Mouse (Mus musculus) MEL (cell line): ENCODE data around the gene Slc43a1.
A peak's percentile ranks its signal among the peaks of the same experiment; 100 is the strongest.

Source experiments
- CTCF ChIP-seq, 3 experiments: IDR thresholded peaks in 2 of 3; conservative IDR thresholded peaks in 1 of 3; 2 replicates each; pipeline ENCODE4 v1.5.1; 2011 to 2012; ENCODE audit warnings: low read length in 3 of 3, low read depth in 2 of 3, mild to moderate bottlenecking in 2 of 3, improper control_type of control experiment in 1 of 3, inconsistent platforms in 1 of 3, mixed read lengths in 1 of 3, moderate library complexity in 1 of 3; ENCODE audit not compliant: control insufficient read depth in 1 of 3, insufficient read depth in 1 of 3, poor library complexity in 1 of 3, severe bottlenecking in 1 of 3
- E2F4 ChIP-seq: IDR thresholded peaks from 2 replicates; pipeline ENCODE4 v1.6.1; 2011; ENCODE audit warnings: low read depth, low read length, improper control_type of control experiment, borderline replicate concordance
- ELF1 ChIP-seq: IDR thresholded peaks from 2 replicates; pipeline ENCODE4 v1.6.1; 2014; ENCODE audit warnings: low read depth, mild to moderate bottlenecking, inconsistent platforms, low read length, improper control_type of control experiment, moderate library complexity
- ETS1 ChIP-seq: IDR thresholded peaks from 2 replicates; pipeline ENCODE4 v1.6.1; 2012; ENCODE audit warnings: low read depth, mild to moderate bottlenecking, inconsistent platforms, low read length, improper control_type of control experiment, moderate library complexity
- GATA1 ChIP-seq: IDR thresholded peaks from 2 replicates; pipeline ENCODE4 v1.6.1; 2011; ENCODE audit warnings: low read depth, low read length, improper control_type of control experiment
- KAT2A ChIP-seq: conservative IDR thresholded peaks from 2 replicates; pipeline ENCODE4 v1.6.1; 2012; ENCODE audit warnings: low read depth, low read length, improper control_type of control experiment, inconsistent platforms
- MAFK ChIP-seq: IDR thresholded peaks from 2 replicates; pipeline ENCODE4 v1.6.1; 2011; ENCODE audit warnings: low read depth, mild to moderate bottlenecking, low read length, improper control_type of control experiment, borderline replicate concordance
- NRF1 ChIP-seq: IDR thresholded peaks from 2 replicates; pipeline ENCODE4 v1.6.1; 2014; ENCODE audit warnings: low read depth, mild to moderate bottlenecking, inconsistent platforms, low read length, improper control_type of control experiment, moderate library complexity; ENCODE audit not compliant: poor library complexity, insufficient read depth, severe bottlenecking
- POLR2A ChIP-seq, 2 experiments: IDR thresholded peaks; 2 replicates each; pipeline ENCODE4 v1.6.1; 2011 to 2012; ENCODE audit warnings: low read length in 2 of 2, mild to moderate bottlenecking in 2 of 2, control low read depth in 1 of 2, improper control_type of control experiment in 1 of 2, low read depth in 1 of 2, moderate library complexity in 1 of 2; ENCODE audit not compliant: control insufficient read depth in 1 of 2, insufficient read depth in 1 of 2, poor library complexity in 1 of 2
- TAL1 ChIP-seq: IDR thresholded peaks from 2 replicates; pipeline ENCODE4 v1.6.1; 2012; ENCODE audit warnings: mild to moderate bottlenecking, inconsistent platforms, low read length, moderate library complexity, mixed read lengths

- no peak for TF ChIP-seq CTCF (IDR thresholded peaks at IDR 0.05 in 2 of 3, conservative IDR thresholded peaks at IDR 0.05 in 1 of 3; ENCODE audit: control insufficient read depth in 1 of 3, insufficient read depth in 1 of 3, low read depth in 2 of 3, low read length in 3 of 3, poor library complexity in 1 of 3, severe bottlenecking in 1 of 3)
- TF ChIP-seq KAT2A, result no peak
- TF ChIP-seq E2F4, result no peak
- no peak for TF ChIP-seq NRF1
- TF ChIP-seq MAFK, result no peak
- peak; percentile 75 for TF ChIP-seq GATA1
- no peak for TF ChIP-seq POLR2A (IDR thresholded peaks at IDR 0.05; ENCODE audit: control insufficient read depth in 1 of 2, insufficient read depth in 1 of 2, low read depth in 1 of 2, low read length in 2 of 2, poor library complexity in 1 of 2)
- no peak for TF ChIP-seq ELF1
- TF ChIP-seq ETS1, result peak; percentile 52
- peak; percentile 79 for TF ChIP-seq TAL1
Measured at GRCm38 (mm10) chr2:84798493-84798921, 40.1 kb upstream of the Slc43a1 start, which contains the start of gene Ube2l6.
